Mouse (Mus musculus) intestine, embryonic 15.5 days (tissue): ENCODE measurements at regions not wholly inside any gene's neighbourhood (a gene's known extent, or its start where the extent isn't known, plus 50 kb on each side); places are given as distances from the start of the nearest gene placed in this dataset.

Source experiments
- ATAC-seq: fragments of 200-750 bp; cut with Nextera tagmentation; 2 replicates; pipeline ENCODE4 v1.8.0; 2017; ENCODE audit warnings: moderate TSS enrichment, moderate library complexity
- H3K27ac ChIP-seq: fragments of 300-500 bp; sonication (generic); 2 replicates; pipeline ENCODE4 v1.5.1; 2015; ENCODE audit warnings: mild to moderate bottlenecking, inconsistent platforms
- H3K27me3 ChIP-seq: fragments of 300-500 bp; sonication (generic); replicated peaks from 2 replicates; pipeline ENCODE4 v1.6.1; 2015; ENCODE audit warnings: inconsistent platforms
- H3K36me3 ChIP-seq: fragments of 300-500 bp; sonication (generic); 2 replicates; pipeline ENCODE4 v1.6.1; 2015; ENCODE audit warnings: inconsistent platforms
- H3K4me1 ChIP-seq: fragments of 300-500 bp; sonication (generic); replicated peaks from 2 replicates; pipeline ENCODE4 v1.6.1; 2015; ENCODE audit warnings: inconsistent platforms
- H3K4me2 ChIP-seq: fragments of 300-500 bp; sonication (generic); replicated peaks from 2 replicates; pipeline ENCODE4 v1.6.1; 2015; ENCODE audit warnings: mild to moderate bottlenecking, inconsistent platforms
- H3K4me3 ChIP-seq: fragments of 300-500 bp; sonication (generic); replicated peaks from 2 replicates; pipeline ENCODE4 v1.5.1; 2015; ENCODE audit warnings: inconsistent platforms
- H3K9ac ChIP-seq: fragments of 300-500 bp; sonication (generic); 2 replicates; pipeline ENCODE4 v1.6.1; 2015; ENCODE audit warnings: inconsistent platforms
- H3K9me3 ChIP-seq: fragments of 300-500 bp; sonication (generic); 2 replicates; pipeline ENCODE4 v1.6.1; 2016; ENCODE audit warnings: inconsistent platforms
- WGBS: fragments of 180-500 bp; shearing (Covaris S2); methylation state at CpG from one replicate; pipeline ENCODE4 v1.1.7; 2015; 5-methylcytosine and 5-hydroxymethylcytosine counted together

GRCm38 (mm10) chr2:84072881-84073583 lies 82.7 kb downstream of the Gm13691 start:
- no peaks in the 10 kb centered on the region for H3K36me3 ChIP-seq

GRCm38 (mm10) chr2:84075944-84076343 lies 85.6 kb downstream of the Gm13691 start:
- Histone ChIP-seq H3K4me2 (no peak overlapping the region), H3K4me1 (no peaks in the 10 kb centered on the region), H3K27ac (no peak overlapping the region), H3K36me3 (no peaks in the 10 kb centered on the region), H3K9me3 (no peaks in the 10 kb centered on the region), H3K27me3 (no peaks in the 10 kb centered on the region), H3K4me3 (no peak overlapping the region), H3K9ac (no peak overlapping the region)
- ATAC-seq: no peak
- 86% methylated on average over 3 of the region's 3 CpGs for WGBS

More at GRCm38 (mm10) chr2:84072881-84073583, 82.7 kb downstream of the Gm13691 start:
- H3K27ac ChIP-seq: no peak overlapping the region
- H3K4me3 ChIP-seq: no peak overlapping the region
- 50% methylated on average over 8 of the region's 8 CpGs for WGBS
- no peaks in the 10 kb centered on the region for H3K4me1 ChIP-seq
- H3K27me3 ChIP-seq: no peaks in the 10 kb centered on the region
- H3K4me2 ChIP-seq: no peak overlapping the region
- H3K9ac ChIP-seq: no peak overlapping the region
- no peak for ATAC-seq
- no peaks in the 10 kb centered on the region for H3K9me3 ChIP-seq

DNA sequence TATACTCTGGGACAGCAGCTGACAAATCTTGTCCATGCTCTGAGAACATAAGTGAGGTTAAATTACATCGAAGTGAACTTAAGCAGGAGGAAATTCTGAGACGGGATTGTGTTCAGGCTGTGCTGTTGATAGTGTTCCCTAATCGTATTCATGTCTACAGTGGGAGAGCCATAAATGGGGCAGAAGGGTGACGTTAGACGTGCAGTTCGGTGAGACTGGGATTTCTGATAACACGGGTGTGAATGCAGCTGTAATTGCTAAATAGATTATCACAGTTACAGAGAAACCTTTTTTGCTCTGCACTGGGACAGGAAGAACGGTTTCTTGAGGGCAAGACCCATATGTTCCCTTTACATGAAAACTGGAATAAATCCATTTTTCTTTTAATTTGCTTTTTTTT lies 88.9 kb downstream of the Gm13691 start:
- no peak overlapping the region for H3K4me2 ChIP-seq

DNA sequence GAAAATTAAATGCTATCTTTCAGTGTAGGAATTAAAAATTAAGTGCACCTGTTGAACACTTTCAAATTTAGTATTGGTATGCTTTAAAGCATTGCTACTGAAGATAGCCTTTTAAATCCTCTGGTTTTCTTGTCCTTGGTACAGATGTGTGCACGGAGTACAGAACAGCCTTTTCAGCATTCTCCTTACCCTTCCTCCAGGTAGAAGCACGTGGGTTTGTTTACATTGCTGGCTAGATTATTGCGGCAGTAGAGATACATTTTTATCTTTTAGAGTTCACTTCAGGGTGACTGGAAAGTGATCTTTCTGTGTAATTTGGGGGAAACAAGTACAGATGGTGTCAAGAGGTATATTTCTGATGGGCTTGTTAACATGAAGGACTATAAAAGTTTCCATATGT lies 89.9 kb downstream of the Gm13691 start:
- Histone ChIP-seq H3K4me3 (no peak overlapping the region), H3K9me3 (no peaks in the 10 kb centered on the region), H3K4me1 (no peaks in the 10 kb centered on the region), H3K27me3 (no peaks in the 10 kb centered on the region), H3K4me2 (no peak overlapping the region), H3K9ac (no peak overlapping the region), H3K27ac (no peak overlapping the region), H3K36me3 (no peaks in the 10 kb centered on the region)
- WGBS: 23% methylated on average over 3 of the region's 3 CpGs
- peak; percentile 51; the same call in 1 of the 2 replicates for ATAC-seq

More for the DNA sequence above, 88.9 kb downstream of the Gm13691 start:
- no peaks in the 10 kb centered on the region for H3K36me3 ChIP-seq
- WGBS: 27% methylated on average over 8 of the region's 8 CpGs
- H3K4me3 ChIP-seq: no peak overlapping the region
- no peaks in the 10 kb centered on the region for H3K27me3 ChIP-seq
- no peak overlapping the region for H3K27ac ChIP-seq
- H3K9me3 ChIP-seq: no peaks in the 10 kb centered on the region
- no peak overlapping the region for H3K9ac ChIP-seq
- H3K4me1 ChIP-seq: no peaks in the 10 kb centered on the region
- ATAC-seq: peak; percentile 72

- 77% methylated on average over 1 of the region's 1 CpGs for WGBS
- Histone ChIP-seq H3K4me3 (no peak overlapping the region), H3K27me3 (no peaks in the 10 kb centered on the region), H3K27ac (no peak overlapping the region), H3K36me3 (no peaks in the 10 kb centered on the region), H3K4me1 (no peaks in the 10 kb centered on the region), H3K4me2 (no peak overlapping the region), H3K9ac (no peak overlapping the region), H3K9me3 (no peaks in the 10 kb centered on the region)
- no peak for ATAC-seq
Measured at GRCm38 (mm10) chr2:84094751-84095150, 104.4 kb downstream of the Gm13691 start.

- Histone ChIP-seq H3K27ac (no peak overlapping the region), H3K36me3 (no peaks in the 10 kb centered on the region), H3K9me3 (no peaks in the 10 kb centered on the region), H3K4me1 (no peaks in the 10 kb centered on the region), H3K27me3 (no peaks in the 10 kb centered on the region), H3K9ac (no peak overlapping the region), H3K4me3 (no peak overlapping the region), H3K4me2 (no peak overlapping the region)
- no peak for ATAC-seq
- WGBS: 80% methylated on average over 4 of the region's 4 CpGs
Measured at GRCm38 (mm10) chr2:84098746-84099145, 108.4 kb downstream of the Gm13691 start.

GRCm38 (mm10) chr2:84113562-84113961 lies 123.2 kb downstream of the Gm13691 start:
- Histone ChIP-seq H3K4me1 (no peaks in the 10 kb centered on the region), H3K9me3 (no peaks in the 10 kb centered on the region), H3K9ac (no peak overlapping the region), H3K36me3 (no peaks in the 10 kb centered on the region), H3K27me3 (no peaks in the 10 kb centered on the region), H3K4me2 (no peak overlapping the region), H3K4me3 (no peak overlapping the region), H3K27ac (no peak overlapping the region)
- 70% methylated on average over 6 of the region's 6 CpGs for WGBS
- no peak for ATAC-seq

GRCm38 (mm10) chr2:84119839-84120238 lies 129.5 kb downstream of the Gm13691 start:
- Histone ChIP-seq H3K4me1 (no peaks in the 10 kb centered on the region), H3K27ac (no peak overlapping the region), H3K27me3 (no peaks in the 10 kb centered on the region), H3K36me3 (no peaks in the 10 kb centered on the region), H3K9ac (no peak overlapping the region), H3K9me3 (no peaks in the 10 kb centered on the region), H3K4me2 (no peak overlapping the region), H3K4me3 (no peak overlapping the region)
- WGBS: 95% methylated on average over 2 of the region's 2 CpGs
- ATAC-seq: no peak

DNA sequence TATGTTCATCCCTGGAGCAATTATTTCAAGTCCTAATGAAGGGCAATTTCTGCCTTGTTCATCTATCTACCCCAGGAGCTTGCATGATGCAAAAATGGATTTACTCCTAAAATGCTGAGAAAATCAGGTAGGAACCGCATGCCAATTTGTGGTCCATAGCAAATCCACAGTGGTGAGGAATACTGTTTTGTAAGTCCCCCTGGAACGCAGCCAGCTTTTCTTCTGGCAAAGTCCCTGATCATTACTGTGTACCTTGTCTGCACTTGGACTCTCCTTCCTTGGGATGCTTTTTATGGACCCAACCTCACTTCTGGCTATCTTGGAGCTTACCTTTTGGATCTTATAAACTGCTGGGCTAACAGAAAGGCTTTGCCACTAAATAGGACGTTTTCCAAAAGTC lies 137.2 kb downstream of the Gm13691 start:
- no peak overlapping the region for H3K4me2 ChIP-seq
- ATAC-seq: no peak
- 80% methylated on average over 3 of the region's 3 CpGs for WGBS

DNA sequence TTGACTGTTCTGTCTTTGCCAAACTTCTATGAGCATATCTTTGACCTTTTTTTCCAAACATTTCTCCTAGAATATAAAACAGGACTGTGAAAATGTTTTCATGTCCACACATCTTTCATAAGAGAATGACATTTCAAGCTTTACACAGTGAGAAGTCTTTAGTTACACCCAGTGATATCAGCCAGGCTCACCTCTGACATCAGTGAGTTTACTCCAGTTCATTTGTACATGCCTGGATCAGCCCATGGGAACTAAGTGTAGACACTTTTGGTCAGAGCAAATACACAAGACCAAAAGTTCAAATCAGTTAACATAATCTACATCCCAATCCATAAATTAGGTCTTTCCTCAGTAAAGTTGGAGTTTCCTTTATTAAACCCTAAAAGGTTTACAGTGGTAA lies 171.4 kb downstream of the Gm13691 start:
- Histone ChIP-seq H3K4me2 (no peak overlapping the region), H3K36me3 (no peaks in the 10 kb centered on the region), H3K27ac (no peak overlapping the region), H3K9me3 (no peaks in the 10 kb centered on the region), H3K4me1 (no peaks in the 10 kb centered on the region), H3K9ac (no peak overlapping the region), H3K4me3 (no peak overlapping the region), H3K27me3 (no peaks in the 10 kb centered on the region)
- no peak for ATAC-seq

More for the DNA sequence above, 137.2 kb downstream of the Gm13691 start:
- Histone ChIP-seq H3K27ac (no peak overlapping the region), H3K4me1 (no peaks in the 10 kb centered on the region), H3K36me3 (no peaks in the 10 kb centered on the region), H3K9me3 (no peaks in the 10 kb centered on the region), H3K27me3 (no peaks in the 10 kb centered on the region), H3K4me3 (no peak overlapping the region), H3K9ac (no peak overlapping the region)

GRCm38 (mm10) chr2:84173450-84173849 lies 183.1 kb downstream of the Gm13691 start:
- H3K4me2 ChIP-seq: no peak overlapping the region
- no peaks in the 10 kb centered on the region for H3K4me1 ChIP-seq
- H3K9me3 ChIP-seq: no peaks in the 10 kb centered on the region
- no peaks in the 10 kb centered on the region for H3K36me3 ChIP-seq
- WGBS: 74% methylated on average over 3 of the region's 3 CpGs
- no peaks in the 10 kb centered on the region for H3K27me3 ChIP-seq
- H3K4me3 ChIP-seq: no peak overlapping the region
- no peak overlapping the region for H3K27ac ChIP-seq
- H3K9ac ChIP-seq: no peak overlapping the region
- ATAC-seq: no peak

GRCm38 (mm10) chr2:84183624-84184287 lies 193.4 kb downstream of the Gm13691 start:
- H3K36me3 ChIP-seq: no peaks in the 10 kb centered on the region
- H3K4me3 ChIP-seq: no peak overlapping the region
- 32% methylated on average over 5 of the region's 5 CpGs for WGBS
- no peak overlapping the region for H3K9ac ChIP-seq
- H3K4me2 ChIP-seq: no peak overlapping the region
- H3K4me1 ChIP-seq: no peaks in the 10 kb centered on the region
- no peak for ATAC-seq
- no peaks in the 10 kb centered on the region for H3K9me3 ChIP-seq
- no peak overlapping the region for H3K27ac ChIP-seq
- no peaks in the 10 kb centered on the region for H3K27me3 ChIP-seq
